Mouse (Mus musculus) mature B cell (primary cell): ENCODE results near the gene Nipbl.

Source experiments
- in situ Hi-C: fragments of 300-500 bp; cut with MboI; formaldehyde crosslinking; loops from 2 replicates; pipeline ENCODE4 v1.14.3; 2019

Gene Nipbl

DNA sequence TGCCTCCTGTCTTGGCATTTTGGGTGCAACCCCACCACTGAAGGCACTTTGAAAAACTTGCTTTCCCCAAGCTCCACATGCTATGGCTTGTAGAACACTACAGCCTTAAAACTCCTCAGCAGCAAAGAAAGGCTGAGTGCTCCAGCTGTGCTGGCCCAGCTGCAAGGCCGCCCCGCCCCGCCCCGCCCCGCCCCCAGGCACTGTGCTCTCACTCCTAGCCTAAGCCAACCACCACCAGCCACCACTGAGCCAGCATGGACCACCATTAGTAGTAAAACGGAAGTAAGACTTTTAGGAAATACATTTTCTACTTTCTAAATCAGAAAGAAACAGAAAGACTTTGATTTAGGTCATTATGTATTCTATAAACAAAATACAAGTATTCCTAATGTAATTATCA lies 23.4 kb downstream of the Nipbl start:
- in situ Hi-C loops = no loop called here

DNA sequence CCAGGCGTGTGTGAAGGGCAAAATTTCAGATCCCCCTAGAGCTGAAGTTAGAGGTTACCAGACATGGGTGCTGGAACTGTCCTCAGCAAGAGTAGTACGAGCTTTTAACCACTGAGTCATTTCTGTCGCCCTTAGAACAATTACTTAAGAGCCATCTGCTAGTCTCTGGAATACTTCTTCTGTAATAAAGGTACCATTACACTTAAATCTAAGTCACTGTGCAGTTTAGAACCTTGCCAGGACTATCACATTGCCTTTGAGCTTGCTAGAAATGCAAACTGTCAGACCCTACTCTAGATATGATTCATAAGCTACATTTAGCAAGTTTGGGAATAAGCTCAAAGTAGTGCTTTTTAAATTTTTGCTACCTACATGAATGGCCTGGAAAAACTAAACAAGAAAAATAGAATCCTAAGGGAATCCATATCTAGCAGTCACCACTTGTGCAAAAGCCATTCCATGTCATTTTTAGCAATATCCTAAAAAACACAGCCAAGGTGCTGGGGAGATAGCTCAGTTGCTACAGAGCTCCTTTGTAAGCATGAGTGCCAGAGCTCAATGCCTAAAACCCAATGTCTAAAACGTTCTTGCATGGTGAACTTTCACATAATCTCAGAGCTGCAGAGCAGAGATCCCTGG lies 27.6 kb downstream of the Nipbl start:
- in situ Hi-C loops = no loop called here

DNA sequence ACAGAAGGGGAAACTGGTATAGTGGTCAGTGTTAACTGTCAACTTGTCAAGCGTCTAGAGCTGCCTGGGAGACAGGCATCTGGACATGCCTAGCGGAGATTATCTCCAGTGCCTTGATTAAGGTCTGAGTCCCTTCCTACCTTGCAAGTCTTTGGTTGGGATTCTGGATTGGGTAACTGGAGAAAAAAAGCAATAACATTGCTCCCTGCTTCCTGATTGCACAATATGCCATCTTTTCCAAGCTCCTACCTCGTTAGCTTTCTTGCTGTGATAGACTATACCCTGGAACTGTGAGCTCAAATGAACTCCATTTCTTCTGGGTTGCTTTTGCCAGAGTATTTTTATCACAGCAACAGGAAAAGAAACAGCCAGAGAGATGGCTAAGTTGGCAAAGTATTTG lies 30.9 kb downstream of the Nipbl start:
- in situ Hi-C loops = no loop called here

DNA sequence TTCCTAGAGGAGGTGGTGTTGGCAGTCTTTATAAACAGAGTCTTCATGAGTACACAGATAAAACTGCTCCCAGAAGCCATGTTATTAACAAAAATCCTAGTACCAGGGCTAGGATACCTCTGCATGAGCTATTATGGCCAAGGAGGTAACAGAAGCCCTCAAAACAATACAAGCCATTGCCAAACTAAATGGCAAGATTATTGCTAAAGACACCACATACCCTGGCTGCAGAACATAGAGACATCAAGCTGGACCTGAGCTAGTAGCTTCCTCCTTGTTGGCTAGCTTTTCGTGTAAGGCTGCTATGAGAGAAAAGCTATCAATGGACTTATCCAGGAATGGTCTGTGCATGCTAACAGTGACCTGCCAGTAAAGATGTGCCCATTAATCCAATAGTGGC lies 32.4 kb downstream of the Nipbl start:
- in situ Hi-C loops = no loop called here

DNA sequence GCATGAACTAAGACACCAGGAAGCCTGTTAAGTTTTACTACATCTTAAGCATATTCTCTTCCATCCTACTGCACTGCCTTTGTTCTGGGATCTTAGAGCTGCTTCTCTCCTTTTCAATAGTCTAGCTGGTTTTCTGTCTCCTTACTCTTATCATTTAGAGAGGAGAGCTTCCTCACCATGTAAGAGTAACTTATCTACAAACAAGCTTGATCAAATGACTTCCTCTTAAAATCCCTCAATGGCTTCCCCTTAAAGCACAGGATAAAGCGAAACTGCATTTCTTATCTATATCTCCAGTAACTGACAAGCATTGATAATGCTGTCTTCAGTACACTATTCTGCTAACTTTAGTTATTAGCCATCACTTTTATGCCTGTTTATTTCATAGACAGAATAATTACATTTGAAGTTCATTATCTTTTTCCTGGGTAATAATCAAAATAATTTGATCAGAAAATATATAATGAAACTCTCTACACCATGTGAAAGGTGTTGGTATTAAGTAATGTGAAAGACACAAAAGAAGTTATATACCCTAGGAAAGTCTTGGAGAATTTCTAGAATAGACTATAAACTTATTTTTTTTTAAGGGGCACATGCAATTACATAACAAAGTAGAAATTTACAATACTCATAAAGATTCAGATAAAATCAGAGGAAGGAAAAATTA lies 33.0 kb downstream of the Nipbl start:
- in situ Hi-C loops = no loop called here

DNA sequence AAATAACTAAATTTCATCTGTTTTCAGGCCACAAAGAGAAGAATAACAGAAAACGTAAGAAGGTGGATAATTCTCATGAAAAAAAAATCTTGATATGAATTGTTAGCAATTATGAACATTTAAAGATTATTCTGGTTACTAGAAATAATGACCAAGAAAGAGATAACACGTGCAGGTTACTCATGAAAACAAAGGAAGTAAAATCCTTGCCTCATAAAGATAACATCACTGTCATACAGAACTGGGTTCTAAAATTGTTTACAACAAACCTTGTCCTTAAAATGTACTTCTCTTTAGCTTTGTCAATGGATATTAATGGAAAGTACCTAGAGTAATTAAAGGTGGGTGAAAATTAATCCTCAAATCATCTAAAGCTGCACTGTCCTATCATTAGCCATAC lies 37.2 kb downstream of the Nipbl start:
- in situ Hi-C loops = no loop called here

DNA sequence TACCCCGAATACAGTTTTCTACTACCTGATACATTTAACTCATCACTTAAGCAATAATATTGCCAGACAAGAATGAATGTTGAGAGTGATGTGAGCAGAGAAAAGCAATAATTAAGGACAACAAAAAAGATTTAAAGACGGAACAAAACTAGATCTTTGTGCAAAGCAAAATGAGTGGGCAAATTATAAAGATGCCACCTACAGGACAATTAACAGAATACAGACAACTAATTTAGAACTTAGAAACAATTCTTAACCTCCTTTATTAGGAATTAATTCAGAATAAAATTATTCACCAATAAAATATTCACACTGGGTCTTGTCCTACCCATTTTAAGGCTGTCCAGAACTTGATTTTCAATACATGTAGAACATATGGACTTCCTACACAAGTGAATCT lies 38.0 kb downstream of the Nipbl start:
- in situ Hi-C loops = no loop called here

DNA sequence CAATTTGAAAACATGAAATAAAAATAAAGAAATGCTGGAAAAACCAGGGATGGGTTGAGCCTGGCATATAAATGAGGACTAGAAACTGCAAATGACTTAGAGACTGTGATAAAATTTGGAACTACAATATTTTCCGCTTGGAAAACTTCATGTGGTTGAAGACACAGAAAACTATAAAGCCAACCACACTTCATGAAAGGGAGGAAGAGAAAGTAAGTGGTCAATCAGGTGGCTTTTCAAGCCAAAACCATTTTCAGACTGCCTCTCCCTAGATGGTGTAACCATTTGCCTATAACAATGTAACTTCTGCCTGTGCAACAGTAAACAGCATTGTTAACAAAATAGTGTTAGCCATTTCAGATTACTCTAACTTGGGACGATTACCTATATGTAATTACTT lies 41.7 kb downstream of the Nipbl start:
- in situ Hi-C loops = no loop called here

DNA sequence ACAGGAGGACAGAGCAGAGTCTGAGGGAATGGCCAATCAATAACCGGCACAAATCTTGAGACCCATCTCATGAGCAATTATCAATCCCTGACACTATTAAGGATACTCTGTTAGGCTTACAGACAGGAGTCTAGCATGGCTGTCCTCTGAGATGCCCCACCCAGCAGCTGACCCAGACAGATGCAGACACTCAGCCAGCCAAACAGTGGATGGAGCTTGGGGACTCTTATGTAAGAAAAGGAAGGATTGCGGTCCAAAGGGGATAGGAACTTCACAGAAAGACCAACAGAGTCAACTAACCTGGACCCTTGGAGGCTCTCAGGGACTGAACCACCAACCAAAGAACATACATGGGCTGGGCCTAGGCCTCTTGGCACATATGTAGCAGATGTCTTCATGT lies 42.7 kb downstream of the Nipbl start:
- in situ Hi-C loops = no loop called here

DNA sequence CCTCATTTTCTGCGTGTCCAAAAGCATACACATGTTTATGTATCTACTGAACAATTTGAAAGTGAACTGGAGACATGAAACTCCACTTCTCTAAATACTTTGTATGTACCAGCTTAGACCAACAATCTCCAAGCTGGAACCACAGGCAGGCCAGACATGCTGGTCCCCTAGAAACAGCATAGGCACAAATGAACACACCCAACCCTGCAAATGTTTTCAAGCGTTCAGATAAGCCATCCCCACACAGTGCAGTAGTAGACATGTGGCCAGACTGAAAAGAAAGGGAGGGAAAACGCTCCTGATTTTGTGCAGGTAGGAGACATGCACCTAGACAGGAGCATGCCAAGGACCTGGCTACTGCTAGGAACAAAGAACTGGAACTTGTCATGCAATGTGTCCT lies 52.5 kb downstream of the Nipbl start:
- in situ Hi-C loops = no loop called here

DNA sequence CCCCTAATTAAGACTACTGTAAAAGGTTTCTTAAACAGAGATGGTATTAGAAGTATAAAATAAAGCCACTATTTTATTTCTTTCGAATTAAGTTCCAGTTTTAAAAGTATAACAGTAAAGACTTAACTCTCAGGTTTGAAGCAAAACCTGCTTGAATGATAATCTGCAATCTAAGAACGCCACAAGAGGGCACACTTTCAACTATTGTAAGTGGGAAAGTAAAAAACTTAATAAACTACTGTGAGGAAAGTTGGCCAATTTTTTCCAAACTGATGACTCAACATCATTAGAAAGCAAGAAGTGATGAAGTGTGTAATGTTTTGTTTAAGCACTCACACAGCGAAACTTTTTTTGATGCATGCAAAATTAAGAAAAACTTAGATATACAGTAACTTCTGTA lies 62.0 kb downstream of the Nipbl start:
- in situ Hi-C loops = loop anchor here (10.0 kb wide), 2 partner anchors 53 to 213 kb away; no protein-coding TSS in a partner anchor

DNA sequence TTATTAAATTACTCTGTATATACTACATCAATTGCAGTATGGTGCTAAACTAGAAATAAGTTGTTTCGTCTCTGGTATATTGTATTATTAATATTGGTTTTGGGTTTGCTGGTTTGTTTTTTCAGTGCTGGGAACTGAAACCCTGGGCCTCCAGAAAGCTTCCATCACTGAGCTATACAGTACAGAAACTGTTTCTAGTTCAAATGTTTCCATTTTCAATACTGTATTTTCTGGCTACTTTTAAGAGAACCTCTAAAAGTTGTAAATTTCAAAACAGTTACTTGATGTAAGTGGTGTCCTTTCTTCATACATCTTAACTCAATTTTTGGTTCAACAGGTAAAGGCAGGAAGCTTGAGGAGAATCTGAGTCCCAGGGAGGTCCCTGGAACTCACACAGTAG lies 68.6 kb downstream of the Nipbl start:
- in situ Hi-C loops = no loop called here

DNA sequence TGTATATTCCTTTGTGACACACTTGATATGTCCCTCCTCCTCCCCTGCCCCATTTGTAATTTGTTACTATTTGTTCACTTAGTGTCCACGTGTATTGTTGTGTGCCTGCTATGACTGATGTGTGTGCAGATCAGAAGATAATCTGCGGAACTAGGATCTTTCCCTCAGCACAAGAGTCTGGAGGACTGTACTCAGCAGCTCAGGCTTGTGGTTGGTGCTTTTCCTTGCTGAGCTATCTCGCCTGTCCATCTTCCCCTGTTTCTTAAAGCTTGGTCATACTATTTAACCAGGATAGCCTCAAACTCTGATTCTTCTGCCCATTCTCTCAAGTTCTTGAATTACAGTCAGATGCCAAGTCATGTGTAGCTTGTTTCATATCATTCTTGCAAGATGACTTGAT lies 69.5 kb downstream of the Nipbl start:
- in situ Hi-C loops = no loop called here

DNA sequence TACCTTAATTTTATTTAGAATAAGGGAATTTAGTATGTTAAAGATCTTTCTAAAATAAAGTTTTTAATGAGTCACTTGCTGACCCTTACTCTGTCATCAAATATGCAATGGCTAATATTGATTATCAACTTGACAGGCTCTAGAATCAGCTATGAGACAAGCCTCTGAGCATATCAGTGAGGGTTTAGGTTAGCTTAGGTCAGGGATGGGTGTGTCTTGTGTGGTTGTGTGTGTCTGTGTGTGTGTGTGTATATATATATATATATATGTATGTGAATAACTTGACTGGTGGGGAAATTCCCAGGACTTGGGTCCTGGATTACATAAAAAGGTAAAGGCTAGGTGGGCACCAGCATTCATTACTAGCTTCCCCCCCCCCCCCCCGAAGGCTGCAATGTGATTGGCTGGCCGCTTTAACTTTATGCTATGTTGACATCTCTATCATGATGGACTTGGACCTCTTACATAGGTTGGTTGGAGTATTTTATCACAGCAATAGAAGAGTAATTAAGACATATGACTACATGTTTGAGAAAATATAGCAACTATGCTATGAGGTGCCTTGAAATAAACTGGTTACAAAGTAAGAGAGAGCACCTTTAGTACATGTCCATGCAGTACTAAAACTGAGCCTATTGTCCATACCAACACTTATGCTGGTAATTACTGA lies 97.0 kb downstream of the Nipbl start:
- in situ Hi-C loops = no loop called here

DNA sequence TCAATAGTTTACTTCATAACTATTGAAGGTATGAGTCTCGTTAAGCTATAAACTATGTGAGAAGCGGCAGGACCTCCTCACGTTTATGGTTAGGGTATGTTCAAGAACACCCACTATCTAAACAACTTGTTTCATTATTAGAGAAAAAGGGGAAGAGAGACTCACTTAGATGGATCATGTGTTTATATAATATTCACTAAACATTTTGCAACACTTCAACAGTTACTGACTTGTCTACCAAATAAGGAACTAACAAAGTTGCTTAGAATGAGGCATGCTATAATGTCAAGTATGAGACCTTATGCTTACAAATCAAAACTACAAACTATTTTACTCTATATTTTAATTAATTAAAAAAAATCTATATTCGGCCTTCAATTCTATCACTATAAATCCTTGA lies 103.7 kb downstream of the Nipbl start:
- in situ Hi-C loops = no loop called here

DNA sequence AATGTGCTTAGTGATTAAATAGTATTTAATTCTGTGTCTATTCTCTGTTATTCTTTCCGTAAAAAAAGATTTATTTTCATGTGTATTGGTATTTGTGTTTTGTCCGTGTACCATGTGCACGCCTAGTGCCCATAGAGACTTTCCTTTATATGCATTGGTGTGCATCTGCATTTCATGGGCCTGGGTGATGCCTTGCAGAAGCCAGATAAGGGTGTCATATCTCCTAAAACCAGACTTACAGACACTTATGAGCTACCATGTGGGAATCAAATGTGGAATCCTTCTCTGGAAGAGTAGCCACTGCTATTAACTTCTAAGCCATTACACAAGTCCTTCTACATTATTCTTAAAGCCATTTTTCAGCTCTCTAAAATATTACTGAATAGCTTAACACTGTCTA lies 112.7 kb downstream of the Nipbl start:
- in situ Hi-C loops = no loop called here

DNA sequence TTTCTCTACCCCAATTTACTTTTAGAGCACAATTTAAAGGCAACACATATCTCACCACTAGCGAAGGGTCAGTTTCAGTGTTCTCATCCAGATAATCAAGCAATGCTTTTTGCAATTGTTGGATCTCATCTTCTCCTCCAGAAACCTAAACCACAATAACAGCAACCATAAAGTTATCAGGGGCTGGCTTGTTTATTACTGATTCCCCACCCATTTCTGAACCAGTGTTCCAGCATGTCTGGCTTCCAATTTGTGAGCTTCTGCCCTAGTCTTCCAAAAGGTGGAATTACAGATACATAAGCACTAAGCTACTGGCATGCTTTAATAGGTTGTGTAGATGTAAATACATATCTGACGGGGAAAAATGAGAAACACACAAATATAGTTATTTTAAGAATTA lies 118.6 kb downstream of the Nipbl start:
- in situ Hi-C loops = no loop called here

DNA sequence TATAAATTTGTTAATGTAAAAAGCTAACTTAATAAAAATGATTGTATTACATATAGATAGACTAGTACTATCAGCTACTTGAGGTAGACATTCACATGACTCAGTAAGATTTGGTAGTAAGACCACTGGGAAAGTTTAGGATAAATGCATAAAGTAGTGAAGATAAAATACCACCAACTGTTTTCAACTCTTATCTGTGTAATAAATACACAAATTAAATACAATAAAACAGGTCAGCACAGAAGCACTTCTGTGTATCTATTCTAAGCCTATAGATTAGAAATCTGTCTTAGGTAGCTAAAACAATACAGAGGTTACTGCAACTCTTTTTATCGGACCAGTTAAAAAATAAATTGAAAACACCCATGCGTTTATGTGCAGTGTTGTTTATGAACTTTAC lies 119.4 kb downstream of the Nipbl start:
- in situ Hi-C loops = loop anchor here (25.0 kb wide), 1 partner anchor 188 kb away; no protein-coding TSS in a partner anchor

DNA sequence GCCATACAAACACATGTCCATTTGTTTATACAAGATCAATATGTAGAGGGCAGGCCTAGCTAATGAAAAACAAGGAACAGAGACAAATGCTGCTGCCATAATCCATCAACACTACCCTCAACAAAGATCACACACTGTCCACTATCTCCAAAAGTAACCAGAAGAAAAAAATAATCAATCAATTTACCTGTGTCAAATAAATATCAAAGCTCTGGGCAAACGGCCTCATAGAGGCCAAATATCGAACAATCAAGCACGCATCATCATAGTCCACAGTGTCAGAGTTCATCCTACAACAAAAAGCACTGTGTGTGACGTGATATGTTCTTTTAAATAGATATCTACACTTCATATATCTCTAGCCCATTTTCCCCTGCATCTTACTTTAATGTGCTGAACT lies 120.2 kb downstream of the Nipbl start:
- in situ Hi-C loops = loop anchor here (25.0 kb wide), 1 partner anchor 187 kb away; no protein-coding TSS in a partner anchor

DNA sequence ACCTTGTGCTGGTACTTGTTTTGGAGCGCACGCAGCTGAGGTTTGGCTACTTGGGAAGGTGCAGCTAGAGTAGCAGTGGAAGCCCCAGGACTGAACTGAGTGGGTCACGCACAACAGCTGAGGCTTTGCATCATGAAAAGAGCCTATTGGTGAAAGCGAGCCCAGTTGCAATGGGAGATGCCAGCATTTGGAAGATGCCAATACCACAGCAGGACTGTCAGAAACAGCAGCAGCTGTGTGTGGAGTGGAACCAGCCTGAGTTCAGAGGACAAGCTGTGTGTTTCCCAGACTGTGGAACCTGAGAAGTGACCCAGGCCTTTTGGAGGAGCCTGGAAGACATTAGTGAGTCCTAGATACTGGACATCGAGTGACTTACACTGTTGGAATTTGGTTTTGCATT lies 122.8 kb downstream of the Nipbl start:
- in situ Hi-C loops = loop anchor here (25.0 kb wide), 1 partner anchor 184 kb away; no protein-coding TSS in a partner anchor

DNA sequence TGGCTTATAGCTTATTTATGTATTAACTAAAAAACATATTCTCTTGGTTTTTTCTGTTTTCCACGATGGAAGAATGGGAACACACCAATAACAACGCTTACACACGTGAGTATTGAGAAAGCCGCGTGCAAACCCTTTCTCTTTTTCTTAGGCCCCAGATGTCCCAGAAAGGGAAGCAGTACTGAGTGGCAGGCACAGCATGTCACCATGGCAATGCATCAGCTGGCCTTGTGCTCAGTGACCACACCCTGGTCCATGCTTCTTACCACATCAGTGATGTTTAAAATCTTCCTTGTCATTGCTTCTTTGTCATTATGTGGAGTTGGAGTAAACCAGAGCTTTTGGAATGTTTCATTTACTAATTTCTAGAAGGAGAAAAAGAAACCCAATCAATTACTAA lies 125.1 kb downstream of the Nipbl start:
- in situ Hi-C loops = loop anchor here (25.0 kb wide), 1 partner anchor 182 kb away; no protein-coding TSS in a partner anchor

DNA sequence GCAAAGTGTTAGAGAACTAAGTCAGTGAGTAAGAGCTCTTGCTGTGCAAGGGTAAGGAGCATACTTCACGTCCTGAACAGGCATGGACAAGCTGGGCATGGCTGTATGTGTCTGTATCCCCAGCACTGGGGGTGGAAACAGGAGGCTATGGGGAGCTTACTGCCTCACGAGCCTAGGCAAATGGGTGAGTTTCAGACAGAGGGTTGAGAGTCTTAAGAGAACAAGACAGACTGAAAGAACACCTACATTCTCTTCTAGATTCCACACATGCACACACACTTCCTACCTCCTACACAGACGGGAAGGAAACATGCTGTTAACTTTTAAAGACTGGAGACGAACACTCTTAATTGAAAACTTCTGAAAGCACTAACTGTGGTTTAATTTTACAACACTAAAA lies 126.9 kb downstream of the Nipbl start:
- in situ Hi-C loops = loop anchor here (25.0 kb wide), 1 partner anchor 180 kb away; no protein-coding TSS in a partner anchor

DNA sequence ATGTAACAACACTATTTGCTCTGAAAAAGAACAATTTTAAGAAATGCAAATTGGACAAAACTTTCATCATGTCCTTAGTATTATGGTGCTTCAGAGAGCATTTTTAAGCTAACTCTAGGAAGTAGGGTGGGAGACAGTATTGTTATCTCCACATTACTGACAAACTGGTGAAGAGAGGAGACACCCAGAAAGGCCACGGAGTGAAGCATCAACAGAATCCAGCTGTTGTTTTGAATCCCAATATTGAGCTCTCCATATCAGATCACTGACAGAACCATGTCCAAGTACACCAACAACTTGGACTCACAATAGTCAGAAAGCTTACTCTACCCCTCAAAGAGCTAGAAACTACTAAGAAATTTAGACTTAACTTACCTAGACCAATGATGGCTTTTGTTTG lies 138.8 kb downstream of the Nipbl start:
- in situ Hi-C loops = loop anchor here (25.0 kb wide), 1 partner anchor 168 kb away; no protein-coding TSS in a partner anchor
